Mouse (Mus musculus) C2C12 (cell line): ENCODE measurements around the gene Spire2.
"Not testable (repeated sequence)": the region's sequence is repeated elsewhere in the genome, so short reads cannot be mapped to it uniquely, and the experiment has no call there.

Experiments used
- CTCF ChIP-seq: IDR thresholded peaks from one replicate; pipeline ENCODE4 v1.5.1; 2011; ENCODE audit not compliant: control insufficient read depth, insufficient read depth, insufficient read length
- USF1 ChIP-seq: IDR thresholded peaks from one replicate; pipeline ENCODE4 v1.6.1; 2011; ENCODE audit warnings: low read depth, mild to moderate bottlenecking, control low read depth, moderate library complexity

DNA sequence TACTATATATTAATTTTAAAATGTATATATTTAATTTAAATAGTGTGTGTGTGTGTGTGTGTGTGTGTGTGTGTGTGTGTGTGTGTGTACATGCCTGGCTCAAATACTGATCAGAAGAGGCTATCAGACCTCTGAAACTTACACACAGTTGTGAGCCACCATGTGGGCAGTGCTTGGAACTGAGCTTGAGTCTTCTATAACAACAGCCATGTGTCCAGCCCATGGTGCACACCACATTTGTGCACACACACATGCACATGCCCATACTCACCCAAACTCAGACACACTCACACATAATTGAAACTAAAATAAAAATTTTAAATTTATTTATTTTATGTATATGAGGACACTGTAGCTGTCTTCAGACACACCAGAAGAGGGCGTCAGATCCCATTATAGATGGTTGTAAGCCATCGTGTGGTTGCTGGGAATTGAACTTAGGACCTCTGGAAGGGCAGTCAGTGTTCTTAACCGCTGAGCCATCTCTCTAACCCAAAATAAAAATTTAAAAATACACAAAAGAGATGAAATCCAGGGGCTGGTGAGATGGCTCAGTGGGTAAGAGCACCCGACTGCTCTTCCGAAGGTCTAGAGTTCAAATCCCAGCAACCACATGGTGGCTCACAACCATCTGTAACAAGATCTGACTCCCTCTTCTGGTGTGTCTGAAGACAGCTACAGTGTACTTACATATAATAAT is 82.6 kb downstream of the Spire2 start:
- TF ChIP-seq CTCF, USF1: not testable (repeated sequence)
